Mouse (Mus musculus) large intestine, adult 2 months (tissue): Measurements from ENCODE around the gene Slc36a4. TPM values are rescaled to one million over a fixed set of nuclear protein-coding genes. Genes with fewer than 3 reads are reported as not detected.

Experiments used
- DNase-seq: peaks from one replicate; pipeline ENCODE4 v3.0.0-alpha.2; 2012; ENCODE audit warnings: low read depth, low spot score
- WGBS: fragments of 180-500 bp; shearing (Covaris S2); methylation state at CpG from one replicate; pipeline ENCODE4 v1.1.7; 2018; 5-methylcytosine and 5-hydroxymethylcytosine counted together
- polyA plus RNA-seq: library from polyadenylated mRNA; depleted of rRNA; stranded (reverse); fragments of >200 nt; gene quantifications from 2 replicates; pipeline ENCODE4 v1.2.3, GENCODE M21; 2012; rRNA removed

The Slc36a4 gene
- polyA plus RNA-seq: 2.1 and 2.5 TPM in 2 replicates

DNA sequence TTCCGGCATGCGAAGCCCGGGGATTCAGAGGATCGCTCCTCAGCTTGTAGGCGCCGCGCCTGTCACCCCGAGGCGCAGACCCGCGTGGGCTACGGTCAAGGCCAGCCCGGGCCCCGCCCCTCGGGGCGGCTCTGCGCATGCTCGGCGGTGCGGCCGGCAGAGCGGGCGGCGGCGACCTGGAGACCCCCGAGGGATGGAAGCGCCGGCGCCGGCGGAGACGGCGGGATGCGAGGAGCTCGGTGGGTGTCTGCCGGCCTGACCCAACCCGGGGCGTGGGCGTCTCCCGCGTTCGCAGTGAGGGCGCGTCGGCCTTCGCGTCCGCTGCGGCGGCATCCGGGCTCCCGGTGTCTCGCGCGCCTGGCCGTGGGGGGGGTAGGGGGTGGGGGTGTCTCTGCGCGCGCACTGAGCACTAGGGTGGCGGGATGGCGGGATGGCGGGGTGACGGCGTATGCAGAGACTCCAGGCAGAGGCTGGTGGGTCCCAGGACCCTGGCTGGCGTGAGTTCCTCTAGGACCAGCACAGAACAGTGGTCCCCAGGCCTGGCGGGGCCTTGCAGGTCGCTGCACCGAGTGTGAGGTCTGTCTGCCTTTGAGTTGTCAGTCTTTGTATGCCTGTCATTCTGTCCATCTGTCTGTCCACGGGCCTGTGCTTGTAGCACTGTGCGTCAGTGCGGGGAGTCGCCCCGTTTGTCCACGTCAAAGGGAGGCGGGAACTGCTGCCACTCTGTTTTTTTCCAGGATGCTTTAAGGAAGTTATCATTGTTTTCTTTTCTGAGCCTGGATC lies at the start of gene Slc36a4:
TSS of gene Slc36a4 (plus strand) at position 140 of the 783 bp plus-strand sequence.
- WGBS: under 1% methylated on average over 72 of the region's 75 CpGs
- peak; percentile 42 for DNase-seq

DNA sequence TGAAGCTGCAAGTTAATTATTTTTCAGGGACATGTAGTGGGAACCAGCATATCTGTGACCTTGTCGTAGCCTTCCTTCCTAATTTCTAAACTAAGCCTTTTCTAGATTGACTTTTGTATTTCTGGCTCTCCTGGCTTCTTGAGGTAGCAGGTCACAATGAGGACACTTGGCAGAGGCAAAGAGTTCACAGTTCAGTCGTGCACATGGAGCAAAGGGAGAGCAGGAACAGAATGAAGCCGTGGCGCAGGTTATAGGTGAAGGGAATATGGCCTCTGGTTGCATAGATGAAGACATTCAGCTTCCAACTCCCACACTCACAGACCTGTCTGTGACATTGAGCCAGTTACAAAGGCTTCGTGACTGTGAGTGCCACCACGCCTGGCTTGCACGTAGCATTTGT lies 44.9 kb upstream of the Slc36a4 start:
- DNase-seq: no peak
- WGBS: 74% methylated on average over 7 of the region's 7 CpGs

GRCm38 (mm10) chr9:15669452-15669851 lies 40.1 kb upstream of the Slc36a4 start:
- no peak for DNase-seq
- 38% methylated on average over 3 of the region's 3 CpGs for WGBS

- no peak for DNase-seq
- 22% methylated on average over 5 of the region's 5 CpGs for whole genome bisulfite sequencing
These were observed 39.5 kb upstream of the Slc36a4 start for GRCm38 (mm10) chr9:15670002-15670527.

DNA sequence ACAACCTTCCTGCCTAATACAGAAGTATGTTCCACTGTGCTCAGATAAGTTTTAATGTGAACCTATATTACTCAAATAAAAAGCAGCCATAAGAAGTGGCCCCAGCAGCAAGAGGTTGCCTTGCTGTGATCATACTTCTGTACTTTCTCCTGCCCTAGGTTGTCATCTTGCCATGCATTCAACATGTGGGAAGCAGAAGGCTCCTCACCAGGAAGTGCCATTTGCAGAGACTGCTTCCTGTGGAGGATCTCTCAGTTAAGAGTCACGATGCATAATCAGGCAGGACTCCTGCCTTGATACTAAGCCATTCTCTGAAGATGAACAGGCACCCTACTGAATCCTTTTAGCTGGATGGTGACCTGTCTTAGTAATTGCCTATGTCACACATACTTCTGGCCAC lies 37.3 kb upstream of the Slc36a4 start:
- 41% methylated on average over 1 of the region's 1 CpGs for WGBS
- DNase-seq: no peak

GRCm38 (mm10) chr9:15681855-15682466 lies 27.6 kb upstream of the Slc36a4 start:
- WGBS: 46% methylated on average over 2 of the region's 2 CpGs
- DNase-seq: no peak

DNA sequence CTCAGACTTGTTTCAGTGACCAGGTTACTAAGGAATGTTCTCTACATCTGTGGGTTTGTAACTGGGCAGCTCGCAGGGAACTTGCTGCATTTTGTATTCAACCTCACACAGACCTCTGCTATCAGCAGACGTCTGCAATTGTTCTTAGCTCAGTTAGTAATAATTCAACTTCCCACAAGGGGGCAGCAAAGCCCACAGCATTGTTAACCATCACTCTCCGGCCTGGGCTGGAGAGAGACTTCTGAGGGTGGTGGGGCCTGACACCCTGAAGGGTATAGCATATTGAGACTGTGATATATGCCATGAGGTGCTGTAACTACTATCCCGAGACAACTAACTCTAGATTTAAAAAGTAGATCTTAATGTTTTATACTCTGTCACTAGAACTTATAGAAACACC lies 24.3 kb upstream of the Slc36a4 start:
- 15% methylated on average over 4 of the region's 4 CpGs for WGBS
- DNase-seq: peak; percentile 21

DNA sequence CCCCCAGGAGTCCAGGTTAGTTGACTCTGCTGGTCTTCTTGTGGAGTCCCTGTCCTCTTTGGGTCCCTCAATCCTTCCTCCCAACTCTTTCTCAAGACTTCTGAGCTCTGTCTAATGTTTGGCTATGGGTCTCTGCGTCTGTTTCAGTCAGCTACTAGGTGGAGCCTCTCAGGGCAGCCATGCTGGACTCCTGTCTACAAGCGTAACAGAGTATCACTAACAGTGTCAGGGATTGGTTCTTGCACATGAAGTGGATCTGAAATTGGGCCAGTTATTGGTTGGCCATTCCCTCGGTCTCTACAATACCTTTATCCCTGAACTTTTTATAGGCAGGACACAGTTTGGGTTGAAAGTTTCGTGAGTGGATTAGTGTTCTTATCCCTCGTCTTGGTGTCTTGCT lies 22.2 kb upstream of the Slc36a4 start:
- 80% methylated on average over 5 of the region's 5 CpGs for WGBS
- DNase-seq: no peak

DNA sequence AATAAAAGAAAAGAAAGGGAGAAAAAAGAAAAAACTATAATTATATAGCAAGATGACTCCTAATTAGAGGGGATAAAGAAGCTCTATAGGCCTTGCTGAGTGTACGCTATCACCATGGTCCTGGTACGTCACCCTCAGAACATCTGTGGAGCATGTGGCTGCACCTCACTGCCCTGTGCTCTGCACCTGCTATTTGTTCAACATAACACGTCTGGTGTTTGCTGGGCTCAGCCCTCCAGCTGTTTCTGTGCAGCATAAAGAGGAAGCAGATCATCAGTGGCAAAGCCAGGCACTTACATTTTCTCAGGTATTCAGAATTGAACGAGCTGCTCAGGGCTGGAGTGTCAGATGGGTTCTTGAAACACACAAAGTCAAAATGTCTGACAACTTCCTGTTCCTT lies 15.7 kb upstream of the Slc36a4 start:
- no peak for DNase-seq
- WGBS: 40% methylated on average over 4 of the region's 4 CpGs

- 40% methylated on average over 5 of the region's 5 CpGs for WGBS
- no peak for DNase-seq
These were observed 14.5 kb upstream of the Slc36a4 start for GRCm38 (mm10) chr9:15694989-15695388.

DNA sequence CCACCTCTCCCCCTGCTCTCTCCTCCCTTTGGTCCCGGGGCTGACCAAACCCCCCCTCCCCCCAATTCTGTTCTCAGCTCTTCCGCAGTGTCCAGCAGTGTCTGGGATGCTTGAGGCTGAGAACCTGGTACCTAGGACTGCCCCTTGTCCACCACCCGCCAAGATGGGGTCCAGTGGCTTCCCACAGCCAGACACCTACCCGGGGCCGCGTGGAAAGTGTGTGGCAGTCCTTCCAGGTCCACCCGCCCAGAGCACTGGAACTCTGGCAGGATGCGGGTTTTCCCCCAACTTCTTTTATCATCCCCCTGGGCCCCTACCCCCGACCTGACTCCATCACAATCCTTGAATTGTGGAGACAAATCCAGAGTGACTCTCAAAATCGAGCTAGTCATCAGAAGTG lies 3.8 kb upstream of the Slc36a4 start:
- WGBS: 72% methylated on average over 10 of the region's 10 CpGs
- no peak for DNase-seq

DNA sequence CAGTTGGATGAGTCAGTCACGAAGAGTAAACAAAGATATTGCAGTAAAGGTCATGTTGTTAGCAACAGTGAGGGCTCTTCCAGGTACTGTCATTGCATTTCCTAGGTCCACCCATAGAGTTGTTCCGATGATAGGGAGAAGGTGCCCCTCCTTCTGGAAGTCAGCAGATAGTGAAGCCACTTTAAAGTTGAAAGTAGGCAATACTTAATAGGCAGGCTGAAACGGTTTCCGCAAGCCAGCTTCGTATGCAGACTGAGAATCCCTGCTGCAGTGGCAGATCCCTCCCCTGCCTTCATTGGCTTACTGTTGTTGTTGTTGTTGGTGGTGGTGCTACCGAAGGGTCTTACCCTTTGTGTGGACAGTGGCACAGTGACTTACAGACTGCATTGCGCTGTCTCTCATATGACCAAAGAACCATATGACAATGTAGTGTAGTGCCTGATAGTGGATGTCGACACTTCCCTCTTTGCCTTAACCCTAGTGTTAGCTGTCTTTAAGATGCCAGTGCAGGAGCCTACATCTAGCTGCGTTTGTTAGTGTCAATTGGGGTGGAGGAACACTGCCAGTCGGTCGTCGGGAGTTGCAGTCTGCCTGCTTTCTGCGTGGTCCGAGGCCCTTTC lies 449 bp upstream of the Slc36a4 start:
- peak; percentile 44 for DNase-seq
- WGBS: 11% methylated on average over 14 of the region's 14 CpGs

- DNase-seq: no peak
- 89% methylated on average over 13 of the region's 13 CpGs for WGBS
These were observed 1.5 kb downstream of the Slc36a4 start for GRCm38 (mm10) chr9:15710821-15711565.

- WGBS: 85% methylated on average over 7 of the region's 7 CpGs
- no peak for DNase-seq
These were observed 2.1 kb downstream of the Slc36a4 start for GRCm38 (mm10) chr9:15711676-15712075.

- WGBS: 74% methylated on average over 4 of the region's 4 CpGs
- no peak for DNase-seq
These were observed 5.3 kb downstream of the Slc36a4 start for GRCm38 (mm10) chr9:15714792-15715191.

- 81% methylated on average over 11 of the region's 11 CpGs for WGBS
- no peak for DNase-seq
These were observed 5.9 kb downstream of the Slc36a4 start for GRCm38 (mm10) chr9:15715193-15715989.

DNA sequence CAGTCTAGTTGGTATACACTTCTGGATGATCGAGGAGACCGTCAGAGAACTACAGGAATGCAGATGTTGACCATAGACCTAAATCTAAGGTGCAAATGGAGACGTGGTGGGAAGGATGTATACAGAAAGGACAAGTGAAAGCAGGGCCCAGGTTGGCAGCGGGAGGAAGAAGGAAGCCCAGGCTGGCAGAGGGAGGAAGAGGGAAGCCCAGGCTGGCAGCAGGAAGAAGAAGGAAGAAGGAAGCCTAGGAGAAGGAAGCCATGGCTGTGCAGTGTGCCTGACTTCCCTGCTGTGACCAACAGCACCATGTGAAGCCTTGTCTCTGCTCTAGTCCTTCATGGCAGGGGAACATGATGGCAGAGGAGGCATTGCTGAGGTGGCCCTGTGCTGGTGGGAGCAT lies 7.8 kb downstream of the Slc36a4 start:
- no peak for DNase-seq
- 70% methylated on average over 4 of the region's 4 CpGs for WGBS

DNA sequence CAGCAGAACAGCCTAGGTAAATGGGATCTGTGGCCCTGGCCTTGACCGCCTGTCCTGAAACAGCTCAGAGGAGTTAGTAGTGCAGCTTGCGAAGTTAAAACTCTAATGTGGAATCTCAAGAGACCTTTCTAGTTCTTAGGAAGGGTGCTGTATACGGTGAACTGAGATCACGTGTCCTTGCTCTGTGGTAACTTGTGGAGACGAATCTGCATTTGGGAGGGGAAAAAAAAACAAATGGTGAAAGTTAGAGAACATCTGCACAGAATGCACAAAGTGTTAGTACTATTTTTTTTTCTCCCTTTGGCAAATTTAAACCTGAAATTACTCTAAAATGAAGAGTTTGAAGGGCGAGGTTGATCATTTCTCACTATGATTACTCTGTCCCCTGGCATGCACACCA lies 8.8 kb downstream of the Slc36a4 start:
- WGBS: 79% methylated on average over 6 of the region's 6 CpGs
- DNase-seq: no peak

DNA sequence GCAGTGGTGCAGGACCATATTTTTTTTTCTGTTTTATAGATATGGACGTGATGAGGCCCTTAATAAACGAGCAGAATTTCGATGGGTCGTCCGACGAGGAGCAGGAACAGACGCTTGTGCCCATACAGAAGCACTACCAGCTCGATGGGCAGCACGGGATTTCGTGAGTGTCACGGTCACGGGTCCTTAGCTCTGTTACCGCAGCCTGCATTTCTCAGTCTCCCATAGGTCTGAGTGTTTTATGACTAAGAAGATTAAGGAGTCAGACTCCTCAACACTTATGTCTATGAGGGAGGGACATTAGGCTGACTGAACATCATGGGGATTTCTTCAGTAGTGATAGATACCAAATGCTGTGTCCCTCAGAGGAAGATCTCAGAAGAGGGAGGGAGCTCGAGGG lies 10.1 kb downstream of the Slc36a4 start:
- 85% methylated on average over 14 of the region's 14 CpGs for WGBS
- DNase-seq: no peak
